Mouse (Mus musculus) stomach, postnatal 0 days (tissue): Measurements from ENCODE around the gene Cited2.

ENCODE experiments used
- CTCF ChIP-seq: IDR thresholded peaks from 2 replicates; pipeline ENCODE4 v1.5.1; 2016; ENCODE audit warnings: antibody characterized with exemption, low read depth, mild to moderate bottlenecking, moderate library complexity
- EP300 ChIP-seq: optimal IDR thresholded peaks from 2 replicates; pipeline ENCODE3; 2016; ENCODE audit warnings: antibody characterized with exemption

DNA sequence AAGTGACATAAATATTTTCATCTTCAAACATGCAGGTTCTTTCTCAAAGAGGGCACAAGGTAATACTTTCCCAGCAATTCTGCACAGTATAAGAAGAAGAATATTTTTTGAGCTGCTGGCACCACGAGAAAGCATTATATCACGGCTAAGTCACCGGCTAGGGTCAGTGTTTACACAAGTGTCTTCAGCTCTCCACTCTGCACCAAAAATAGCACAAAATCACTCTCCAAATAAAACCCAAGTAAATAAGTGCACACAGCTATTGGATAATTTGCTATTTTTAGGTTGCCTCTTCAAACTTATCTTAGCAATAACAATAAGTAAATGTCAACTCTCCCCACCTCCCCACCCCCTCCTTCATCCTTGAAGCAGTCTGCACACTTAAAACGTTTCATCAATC, 33.2 kb upstream of the Cited2 start:
- TF ChIP-seq EP300 (no peak), CTCF (no peak)
